Mouse (Mus musculus): ENCODE results near the gene Slc35b1. TPM values are rescaled to one million over a fixed set of nuclear protein-coding genes. Genes with fewer than 3 reads are reported as not detected.
A peak's percentile ranks its signal among the peaks of the same experiment; 100 is the strongest.

Gene Slc35b1
- polyA plus RNA-seq, 1 experiment from 2014 or later, result 92.7 TPM

DNA sequence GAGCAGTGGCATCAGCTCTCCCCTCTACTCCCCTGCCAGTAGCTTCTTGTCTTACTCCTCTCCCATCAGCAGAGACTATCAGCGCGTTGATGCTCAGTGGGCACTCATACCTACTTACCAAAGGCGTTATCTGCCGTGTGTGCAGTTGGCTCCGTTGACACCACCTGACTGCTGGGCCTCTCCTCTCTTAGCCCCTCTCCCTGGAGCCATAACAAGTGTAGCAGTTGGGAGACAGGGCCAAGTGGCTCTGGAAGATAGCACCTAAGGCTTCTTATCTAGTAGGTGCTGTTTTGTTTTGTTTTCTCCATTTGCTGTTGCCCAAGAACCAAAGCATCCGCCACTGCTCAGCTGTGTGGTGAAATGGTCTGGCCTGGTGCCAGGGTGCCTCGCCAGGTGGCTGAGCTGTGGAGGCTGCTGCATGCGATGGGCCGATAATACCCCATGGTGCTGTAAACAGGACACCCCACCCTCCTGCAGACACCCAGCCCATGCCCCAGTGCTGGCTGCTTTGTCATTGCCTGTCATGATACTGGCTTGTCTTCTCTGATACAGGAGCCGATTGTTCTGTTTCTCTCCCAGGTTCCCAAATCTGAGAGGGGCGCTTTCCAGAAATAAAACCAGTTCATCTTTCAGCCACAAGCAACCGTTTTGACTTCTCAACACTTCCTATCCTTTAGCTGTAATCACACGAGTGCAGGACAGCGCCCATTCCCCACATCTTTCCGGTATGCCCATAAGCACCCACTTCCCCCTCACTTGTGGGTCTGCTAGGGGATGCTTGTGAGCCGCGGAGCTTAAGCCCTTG, 27.8 kb upstream of the Slc35b1 start:
- peaks cover 6% of the 10 kb centered on the region for H3K4me1 ChIP-seq (replicated peaks; ENCODE audit: control insufficient read depth, insufficient read depth, low read length)
- H3K9me3 ChIP-seq (ENCODE audit: control insufficient read depth, low read length), result no peaks in the 10 kb centered on the region
- no peak overlapping the region for H3K27ac ChIP-seq (ENCODE audit: low read length)
- H3K36me3 ChIP-seq (ENCODE audit: control insufficient read depth, insufficient read depth, low read length), result no peaks in the 10 kb centered on the region
- no peak overlapping the region for H3K9ac ChIP-seq (ENCODE audit: low read length)
- H3K4me2 ChIP-seq (ENCODE audit: low read depth, low read length), result no peak overlapping the region
- H3K27me3 ChIP-seq (ENCODE audit: control insufficient read depth, insufficient read depth, low read depth, low read length), result no peaks in the 10 kb centered on the region
- 59% methylated on average over 17 of the region's 17 CpGs for WGBS
- peak; percentile 44; the same call in 1 of the 2 replicates for ATAC-seq (ENCODE audit: low read depth)
- H3K4me3 ChIP-seq (ENCODE audit: low read length), result no peak overlapping the region

DNA sequence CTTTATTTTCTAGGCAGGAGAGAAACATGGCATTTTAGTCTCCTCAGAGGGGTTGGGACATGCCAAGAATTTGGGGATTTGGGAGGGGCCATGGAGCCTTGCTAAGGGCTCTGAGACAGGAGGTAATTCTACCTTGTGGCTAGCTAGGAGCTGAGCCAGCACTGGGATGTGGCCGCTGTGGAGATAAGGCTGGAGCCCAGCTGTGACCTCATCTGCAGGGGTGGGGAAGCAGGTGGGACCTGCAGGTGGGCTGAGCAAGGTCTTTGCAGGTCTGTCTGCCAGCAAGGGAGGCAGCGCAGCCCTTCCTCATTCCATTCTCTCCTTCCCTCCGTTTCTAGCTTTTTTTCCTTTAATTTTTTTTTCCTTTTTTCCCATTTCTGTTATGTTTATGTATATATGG, 26.2 kb upstream of the Slc35b1 start:
- H3K27me3 ChIP-seq (ENCODE audit: control insufficient read depth, insufficient read depth, low read depth, low read length), result no peaks in the 10 kb centered on the region
- H3K36me3 ChIP-seq (ENCODE audit: control insufficient read depth, insufficient read depth, low read length), result no peaks in the 10 kb centered on the region
- WGBS, result 42% methylated on average over 3 of the region's 3 CpGs
- H3K4me1 ChIP-seq (replicated peaks; ENCODE audit: control insufficient read depth, insufficient read depth, low read length), result peaks cover 6% of the 10 kb centered on the region
- no peak overlapping the region for H3K27ac ChIP-seq (ENCODE audit: low read length)
- H3K4me3 ChIP-seq (ENCODE audit: low read length), result no peak overlapping the region
- H3K9me3 ChIP-seq (ENCODE audit: control insufficient read depth, low read length), result no peaks in the 10 kb centered on the region
- ATAC-seq (ENCODE audit: low read depth), result peak; percentile 26; the same call in 1 of the 2 replicates
- H3K9ac ChIP-seq (ENCODE audit: low read length), result no peak overlapping the region
- no peak overlapping the region for H3K4me2 ChIP-seq (ENCODE audit: low read depth, low read length)

DNA sequence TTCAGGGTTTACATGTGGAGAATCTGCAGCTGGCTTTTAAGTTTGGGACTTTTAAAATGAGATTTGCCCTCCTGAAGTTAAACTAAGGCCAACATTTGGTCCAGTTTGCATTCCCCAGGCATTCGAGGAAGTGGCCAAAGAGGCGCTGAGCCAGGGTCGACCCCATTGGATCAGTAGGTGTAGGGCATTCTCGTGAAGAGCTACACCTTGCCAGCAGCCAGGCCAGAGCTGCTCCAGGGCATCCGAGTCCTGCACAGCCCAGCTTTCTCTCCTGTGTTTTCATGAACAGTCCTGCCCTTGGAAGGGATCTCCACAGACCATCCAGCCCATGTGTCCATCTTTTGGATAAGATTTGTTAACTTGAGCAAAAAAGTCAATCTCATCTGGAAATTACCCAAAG, 20.1 kb upstream of the Slc35b1 start:
- no peaks in the 10 kb centered on the region for H3K27me3 ChIP-seq (ENCODE audit: control insufficient read depth, insufficient read depth, low read depth, low read length)
- WGBS, result 77% methylated on average over 5 of the region's 5 CpGs

DNA sequence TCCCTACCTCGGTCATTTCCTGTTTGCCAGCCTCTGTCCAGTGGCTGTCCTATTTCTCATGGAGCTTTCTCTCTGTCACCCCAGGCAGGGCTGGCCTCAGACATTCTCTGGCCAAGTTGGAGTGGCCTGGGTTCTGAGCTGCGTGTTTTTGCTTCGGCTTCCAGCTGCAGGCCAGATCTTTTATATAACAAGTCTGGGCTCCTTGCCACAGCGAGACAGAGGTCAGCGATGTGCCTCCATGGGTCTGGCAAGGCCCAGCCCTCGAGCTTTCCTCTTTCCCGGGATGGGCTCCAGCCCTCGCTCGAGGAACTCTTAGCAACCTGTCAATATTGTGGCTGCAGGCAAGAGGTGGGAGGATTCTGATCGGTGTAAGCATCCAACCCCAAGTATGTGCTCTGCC, 18.9 kb upstream of the Slc35b1 start:
- Histone ChIP-seq H3K4me3 (ENCODE audit: low read length) (no peak overlapping the region), H3K4me1 (replicated peaks; ENCODE audit: control insufficient read depth, insufficient read depth, low read length) (peaks cover 28% of the 10 kb centered on the region), H3K9ac (ENCODE audit: low read length) (no peak overlapping the region), H3K27ac (ENCODE audit: low read length) (peak overlapping the region; percentile 62), H3K4me2 (ENCODE audit: low read depth, low read length) (no peak overlapping the region), H3K9me3 (ENCODE audit: control insufficient read depth, low read length) (no peaks in the 10 kb centered on the region), H3K36me3 (ENCODE audit: control insufficient read depth, insufficient read depth, low read length) (no peaks in the 10 kb centered on the region), H3K27me3 (ENCODE audit: control insufficient read depth, insufficient read depth, low read depth, low read length) (no peaks in the 10 kb centered on the region)
- ATAC-seq (ENCODE audit: low read depth), result peak; percentile 75
- 57% methylated on average over 10 of the region's 10 CpGs for WGBS

More for the DNA sequence above, 20.1 kb upstream of the Slc35b1 start:
- Histone ChIP-seq H3K9ac (ENCODE audit: low read length) (no peak overlapping the region), H3K4me2 (ENCODE audit: low read depth, low read length) (no peak overlapping the region), H3K27ac (ENCODE audit: low read length) (no peak overlapping the region), H3K9me3 (ENCODE audit: control insufficient read depth, low read length) (no peaks in the 10 kb centered on the region), H3K36me3 (ENCODE audit: control insufficient read depth, insufficient read depth, low read length) (no peaks in the 10 kb centered on the region), H3K4me1 (replicated peaks; ENCODE audit: control insufficient read depth, insufficient read depth, low read length) (peaks cover 21% of the 10 kb centered on the region), H3K4me3 (ENCODE audit: low read length) (no peak overlapping the region)
- no peak for ATAC-seq (ENCODE audit: low read depth)

DNA sequence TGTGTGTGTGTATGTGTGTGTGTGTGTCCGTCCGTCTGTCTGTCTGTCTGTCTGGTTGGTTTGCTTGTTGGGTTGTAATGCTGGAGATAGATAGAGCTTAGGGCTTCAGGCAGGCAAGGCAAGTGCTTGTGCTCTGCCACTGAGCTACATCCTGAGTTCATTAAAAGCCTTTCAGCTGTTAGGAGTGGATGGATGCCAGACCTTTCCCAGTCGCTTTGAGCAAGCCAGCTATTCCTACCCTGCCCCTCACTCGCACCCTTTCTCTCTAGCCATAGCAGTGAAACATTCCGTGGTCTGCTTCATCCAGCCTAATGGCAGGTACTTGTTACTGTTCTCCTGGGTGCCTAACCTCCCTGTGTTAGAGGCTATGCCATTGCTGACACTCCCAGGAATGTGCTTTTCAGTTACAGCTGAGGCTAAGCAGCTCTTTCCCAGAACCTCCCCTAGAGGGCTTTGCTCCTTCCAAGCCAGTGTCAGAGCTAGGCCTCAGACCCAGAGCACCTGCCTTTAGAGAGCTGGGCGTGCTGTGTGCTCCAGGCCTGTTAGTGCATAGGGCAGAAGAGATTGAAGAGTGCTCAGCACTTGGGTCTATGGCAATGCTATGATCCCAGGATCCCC, 18.1 kb upstream of the Slc35b1 start:
- no peaks in the 10 kb centered on the region for H3K9me3 ChIP-seq (ENCODE audit: control insufficient read depth, low read length)
- H3K9ac ChIP-seq (ENCODE audit: low read length), result no peak overlapping the region
- no peak overlapping the region for H3K4me3 ChIP-seq (ENCODE audit: low read length)
- H3K27ac ChIP-seq (ENCODE audit: low read length), result peak overlapping the region; percentile 62
- H3K36me3 ChIP-seq (ENCODE audit: control insufficient read depth, insufficient read depth, low read length), result no peaks in the 10 kb centered on the region
- no peak overlapping the region for H3K4me2 ChIP-seq (ENCODE audit: low read depth, low read length)
- H3K4me1 ChIP-seq (replicated peaks; ENCODE audit: control insufficient read depth, insufficient read depth, low read length), result peaks cover 28% of the 10 kb centered on the region
- H3K27me3 ChIP-seq (ENCODE audit: control insufficient read depth, insufficient read depth, low read depth, low read length), result no peaks in the 10 kb centered on the region
- 72% methylated on average over 6 of the region's 6 CpGs for WGBS
- ATAC-seq (ENCODE audit: low read depth), result no peak

DNA sequence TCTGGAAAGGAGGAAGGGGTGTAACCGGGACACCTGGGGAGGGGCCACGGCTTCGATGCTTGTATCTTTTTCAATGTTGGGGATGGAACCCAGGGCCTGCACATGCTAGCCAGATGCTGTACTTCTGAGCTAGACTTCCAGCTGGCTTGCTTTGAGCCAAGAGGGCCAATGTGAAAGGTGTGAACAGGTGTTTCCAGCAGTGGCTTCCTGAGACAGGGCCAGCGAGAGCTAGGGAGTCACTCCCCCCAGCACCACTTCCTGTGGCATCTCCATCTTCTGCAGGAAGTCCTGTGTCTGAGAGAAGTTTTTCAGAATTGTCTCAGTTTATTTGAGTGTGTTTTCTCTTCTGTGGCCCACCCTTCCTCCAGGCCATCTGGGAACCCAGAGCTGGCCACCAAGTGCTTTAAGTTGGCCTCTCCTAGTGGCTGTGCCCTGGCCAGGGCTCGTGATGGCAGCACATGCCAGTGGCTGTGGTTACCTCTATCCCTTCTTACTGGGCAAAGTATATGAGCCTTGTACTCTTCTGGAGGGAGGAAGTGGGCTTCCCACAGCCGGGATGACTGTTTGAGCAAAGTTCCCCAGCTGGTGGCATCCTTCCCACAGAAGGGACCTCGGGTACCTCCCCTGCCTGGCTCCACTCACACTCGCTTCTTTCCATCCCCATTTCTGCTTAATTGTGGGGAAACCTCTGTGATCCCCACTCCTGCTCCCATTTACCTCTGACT, 17.3 kb upstream of the Slc35b1 start:
- no peaks in the 10 kb centered on the region for H3K9me3 ChIP-seq (ENCODE audit: control insufficient read depth, low read length)
- H3K36me3 ChIP-seq (ENCODE audit: control insufficient read depth, insufficient read depth, low read length), result no peaks in the 10 kb centered on the region
- H3K4me1 ChIP-seq (replicated peaks; ENCODE audit: control insufficient read depth, insufficient read depth, low read length), result peaks cover 28% of the 10 kb centered on the region
- H3K4me2 ChIP-seq (ENCODE audit: low read depth, low read length), result no peak overlapping the region
- peak overlapping the region; percentile 32 for H3K27ac ChIP-seq (ENCODE audit: low read length)
- H3K9ac ChIP-seq (ENCODE audit: low read length), result no peak overlapping the region
- H3K27me3 ChIP-seq (ENCODE audit: control insufficient read depth, insufficient read depth, low read depth, low read length), result no peaks in the 10 kb centered on the region
- ATAC-seq (ENCODE audit: low read depth), result no peak
- 76% methylated on average over 8 of the region's 8 CpGs for WGBS
- no peak overlapping the region for H3K4me3 ChIP-seq (ENCODE audit: low read length)

DNA sequence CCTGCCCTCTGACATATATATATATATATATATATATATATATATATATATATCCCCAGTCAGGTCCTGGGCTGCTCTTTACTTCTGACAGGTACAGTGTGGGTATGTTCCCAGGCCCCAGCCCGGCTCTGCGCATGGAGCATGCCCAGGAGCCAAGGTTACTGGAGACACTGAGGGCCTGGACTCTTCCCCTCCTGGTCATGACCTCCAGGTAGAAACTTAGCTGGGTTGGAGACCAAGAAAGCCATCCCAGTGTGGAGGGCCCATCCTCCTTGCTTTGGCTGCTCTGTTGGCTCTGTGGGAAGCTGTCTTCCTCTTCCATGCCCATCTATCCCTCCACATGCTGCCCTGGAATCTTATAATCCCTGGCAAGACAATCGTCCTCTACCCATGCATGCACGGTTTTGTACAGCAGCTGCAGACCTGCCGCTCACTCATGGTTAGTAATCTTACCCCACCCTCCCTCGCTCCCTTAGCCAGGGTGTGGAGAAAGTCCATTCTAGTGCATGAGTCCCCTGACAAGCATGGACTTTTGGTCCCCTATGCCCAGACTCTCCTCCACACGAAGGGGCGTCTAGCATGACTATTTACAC, 16.2 kb upstream of the Slc35b1 start:
- Histone ChIP-seq H3K9ac (ENCODE audit: low read length) (no peak overlapping the region), H3K4me1 (replicated peaks; ENCODE audit: control insufficient read depth, insufficient read depth, low read length) (peaks cover 28% of the 10 kb centered on the region), H3K27ac (ENCODE audit: low read length) (no peak overlapping the region), H3K36me3 (ENCODE audit: control insufficient read depth, insufficient read depth, low read length) (peaks cover 6% of the 10 kb centered on the region), H3K27me3 (ENCODE audit: control insufficient read depth, insufficient read depth, low read depth, low read length) (no peaks in the 10 kb centered on the region), H3K4me2 (ENCODE audit: low read depth, low read length) (no peak overlapping the region), H3K4me3 (ENCODE audit: low read length) (no peak overlapping the region), H3K9me3 (ENCODE audit: control insufficient read depth, low read length) (no peaks in the 10 kb centered on the region)
- no peak for ATAC-seq (ENCODE audit: low read depth)
- 90% methylated on average over 8 of the region's 8 CpGs for WGBS

DNA sequence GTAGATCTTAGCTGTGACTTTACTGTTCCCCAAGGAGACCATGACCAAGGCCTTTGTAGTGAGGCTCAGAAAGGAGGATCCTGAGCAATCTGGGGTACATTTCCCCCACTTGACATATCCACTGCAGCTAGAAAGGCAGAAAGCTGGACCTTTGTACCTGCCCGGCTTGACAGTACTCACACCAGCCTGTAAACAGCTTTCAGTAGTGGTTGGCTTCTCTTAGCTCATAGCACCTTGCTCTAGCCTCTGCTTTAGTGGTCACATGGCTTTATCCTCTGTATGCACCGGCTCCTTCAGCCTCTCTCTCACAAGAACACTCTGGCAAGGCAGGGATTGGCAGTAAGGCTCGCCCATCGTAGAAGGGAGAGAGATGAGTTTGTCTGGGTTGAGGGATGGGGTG, 15.6 kb upstream of the Slc35b1 start:
- Histone ChIP-seq H3K9ac (ENCODE audit: low read length) (no peak overlapping the region), H3K4me3 (ENCODE audit: low read length) (no peak overlapping the region), H3K9me3 (ENCODE audit: control insufficient read depth, low read length) (no peaks in the 10 kb centered on the region), H3K4me2 (ENCODE audit: low read depth, low read length) (no peak overlapping the region), H3K27me3 (ENCODE audit: control insufficient read depth, insufficient read depth, low read depth, low read length) (no peaks in the 10 kb centered on the region), H3K36me3 (ENCODE audit: control insufficient read depth, insufficient read depth, low read length) (peaks cover 11% of the 10 kb centered on the region), H3K4me1 (replicated peaks; ENCODE audit: control insufficient read depth, insufficient read depth, low read length) (peaks cover 28% of the 10 kb centered on the region), H3K27ac (ENCODE audit: low read length) (no peak overlapping the region)
- ATAC-seq (ENCODE audit: low read depth), result no peak
- WGBS, result 87% methylated on average over 4 of the region's 4 CpGs

Measured in lung, embryonic 16.5 days (tissue).